Mouse (Mus musculus) hematopoietic stem cell, adult 5-6 weeks (primary cell): ENCODE measurements around the gene Ncoa1. TPM values are rescaled to one million over a fixed set of nuclear protein-coding genes. Genes with fewer than 3 reads are reported as not detected.
"Not testable (repeated sequence)": the region's sequence is repeated elsewhere in the genome, so short reads cannot be mapped to it uniquely, and the experiment has no call there.

Source experiments
- ATAC-seq, 2 experiments: fragments of 125-278 bp in 1 of 2; replicated peaks in 1 of 2; 2 replicates each; pipeline ENCODE4 v1.8.0; 2016 to 2017; ENCODE audit warnings: inconsistent platforms in 2 of 2, mild to moderate bottlenecking in 2 of 2, moderate number of reproducible peaks in 2 of 2, low read depth in 1 of 2, moderate TSS enrichment in 1 of 2; ENCODE audit not compliant: low FRiP score in 2 of 2, poor library complexity in 2 of 2, severe bottlenecking in 2 of 2, insufficient read depth in 1 of 2, low TSS enrichment in 1 of 2
- total RNA-seq: library from RNA; stranded (forward); fragments of 172-1452, 232-1000 nt; gene quantifications from 2 replicates; pipeline ENCODE4 v1.2.3, GENCODE M21; 2017

The Ncoa1 gene
- total RNA-seq, 1 experiment from 2014 or later: 13.7 TPM

GRCm38 (mm10) chr12:4285186-4285585 is 191.8 kb downstream of the Ncoa1 start:
- ATAC-seq: no peak

- ATAC-seq: peak; percentile 35 to 59; a peak in 1 of 4 replicates
Measured at GRCm38 (mm10) chr12:4279878-4280277, 197.1 kb downstream of the Ncoa1 start.

DNA sequence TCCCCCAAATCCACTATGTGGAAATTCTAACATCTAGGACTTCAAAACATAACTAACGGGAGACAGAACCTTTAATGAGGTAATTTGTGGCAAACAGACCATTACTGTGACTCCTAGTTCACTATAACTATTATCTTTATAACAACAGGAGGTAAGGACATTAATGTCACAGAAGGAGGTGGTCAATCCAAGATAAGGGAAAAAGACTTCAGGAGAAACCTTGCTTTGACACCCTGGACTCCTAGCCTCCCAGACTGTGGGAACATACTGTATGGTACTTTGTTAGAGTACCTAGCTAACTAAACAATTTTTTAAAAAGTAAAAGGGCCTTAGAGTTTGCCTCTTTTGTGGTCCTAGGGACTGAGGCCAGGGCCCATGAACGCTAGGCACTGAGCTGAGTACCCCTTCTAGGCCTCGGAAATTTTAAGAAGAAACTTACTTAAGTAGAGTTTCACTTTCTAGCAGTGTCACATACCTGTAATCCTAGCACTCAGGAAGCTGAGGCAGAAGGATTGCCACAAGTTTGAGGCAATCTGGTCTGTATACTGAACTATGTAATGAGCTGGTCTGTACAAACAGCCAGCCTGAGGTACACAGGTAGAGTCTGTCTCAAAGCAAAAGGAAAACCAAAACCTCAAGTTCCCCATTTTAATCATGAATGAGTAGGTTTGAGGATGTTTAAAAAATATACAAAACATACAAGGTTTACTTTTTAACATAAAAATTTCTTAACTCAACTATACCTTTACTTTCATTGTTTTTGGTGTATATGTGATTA is 197.8 kb downstream of the Ncoa1 start:
- peak; percentile 90 to 93 for ATAC-seq

GRCm38 (mm10) chr12:4271078-4271477 is 205.9 kb downstream of the Ncoa1 start:
- no peak for ATAC-seq

GRCm38 (mm10) chr12:4267765-4268164 is 209.2 kb downstream of the Ncoa1 start:
- no peak for ATAC-seq

GRCm38 (mm10) chr12:4252742-4253655 is 224.0 kb downstream of the Ncoa1 start:
- ATAC-seq: peak in 1 of 2 experiments; percentile 48; a peak in 1 of 4 replicates

GRCm38 (mm10) chr12:4249786-4250185 is 227.2 kb downstream of the Ncoa1 start:
- ATAC-seq: no peak

DNA sequence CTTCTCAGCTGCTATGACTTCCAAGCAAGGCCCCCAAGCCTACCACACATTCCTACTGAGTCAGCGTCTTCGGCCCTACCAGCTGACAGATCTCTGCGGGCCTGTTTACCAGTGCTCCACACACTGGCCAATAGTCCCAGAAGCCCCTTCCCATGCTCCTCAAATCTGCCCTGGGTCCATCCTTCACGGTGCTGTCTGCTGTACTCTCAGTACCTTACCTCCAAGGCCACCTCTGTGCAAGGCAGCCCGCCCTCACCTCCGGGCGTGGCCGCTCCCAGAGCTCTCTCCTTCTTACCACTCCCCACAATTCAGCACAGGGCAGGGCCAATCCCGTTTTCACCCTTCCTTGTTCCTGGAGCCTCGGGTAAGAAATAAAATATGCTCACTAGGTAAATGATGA is 231.2 kb downstream of the Ncoa1 start:
- no peak for ATAC-seq

GRCm38 (mm10) chr12:4243805-4244204 is 233.2 kb downstream of the Ncoa1 start:
- ATAC-seq: no peak

GRCm38 (mm10) chr12:4240281-4240680 is 236.7 kb downstream of the Ncoa1 start:
- ATAC-seq: not testable (repeated sequence)

DNA sequence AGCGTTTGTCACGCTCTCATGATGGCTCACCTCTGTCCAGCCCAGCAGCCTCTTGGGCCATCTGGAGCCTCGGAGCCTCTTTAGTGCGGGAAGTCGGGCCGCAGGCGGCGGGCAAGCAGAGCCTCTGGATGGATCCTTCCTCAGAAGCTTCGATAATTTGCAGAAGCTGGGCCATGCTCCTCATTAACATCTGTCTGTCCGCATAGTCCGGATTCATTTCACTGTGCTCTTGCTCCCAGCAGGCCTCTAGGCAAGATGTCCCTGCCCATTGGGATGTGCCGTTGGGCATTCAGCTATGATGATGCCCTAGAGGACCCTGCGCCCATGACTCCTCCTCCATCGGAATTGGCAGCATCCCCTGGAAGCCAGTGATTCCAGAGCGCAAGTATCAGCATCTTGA is 239.5 kb downstream of the Ncoa1 start:
- ATAC-seq: no peak

- ATAC-seq: peak; percentile 97 to 98
Measured at GRCm38 (mm10) chr12:4233572-4234508, 243.1 kb downstream of the Ncoa1 start, which contains the start of the genes Ptrhd1 and Cenpo. Gene Ptrhd1 (plus strand): TSS chr12:4234027. Gene Cenpo (minus strand): TSS chr12:4234294.

DNA sequence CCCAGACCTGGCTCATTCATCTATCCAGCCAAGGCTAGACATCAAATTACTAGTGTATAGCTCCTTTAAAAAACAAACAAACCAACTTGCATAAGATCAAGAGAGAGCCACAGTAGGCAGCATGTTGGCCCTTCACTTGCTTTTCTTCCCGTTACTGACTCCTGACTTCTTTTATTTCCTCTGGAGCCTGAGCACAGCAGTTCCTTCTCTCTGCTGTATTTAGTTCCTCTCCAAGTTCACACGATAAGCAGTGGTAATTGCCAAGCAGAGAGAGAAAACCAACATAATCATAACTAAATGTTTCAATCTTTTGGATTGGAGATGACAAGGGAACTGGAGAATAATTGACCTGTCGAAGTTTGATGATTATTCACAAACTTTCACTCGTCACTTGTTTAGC is 244.2 kb downstream of the Ncoa1 start:
- no peak for ATAC-seq

GRCm38 (mm10) chr12:4230156-4230555 is 246.8 kb downstream of the Ncoa1 start:
- no peak for ATAC-seq

DNA sequence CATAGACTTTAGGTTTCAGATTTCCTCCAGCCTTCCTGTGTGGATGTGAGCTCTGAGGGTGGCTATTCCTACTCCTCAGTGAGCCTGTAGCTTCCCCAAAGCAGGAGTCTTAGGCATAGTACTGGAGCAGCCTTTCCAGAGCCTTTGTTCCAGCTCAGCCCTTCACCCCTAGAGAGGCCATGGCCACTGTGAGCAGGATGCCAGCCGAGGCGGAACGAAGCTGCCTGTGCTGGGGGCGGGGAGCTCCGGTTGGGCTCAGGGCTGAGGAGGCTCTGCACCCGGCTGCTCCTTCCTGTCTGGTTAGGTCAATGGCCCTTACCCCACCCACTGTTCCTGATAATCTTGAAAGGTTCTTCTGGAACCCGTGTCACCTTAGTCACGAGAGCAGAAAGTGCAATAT is 264.1 kb downstream of the Ncoa1 start:
- no peak for ATAC-seq

DNA sequence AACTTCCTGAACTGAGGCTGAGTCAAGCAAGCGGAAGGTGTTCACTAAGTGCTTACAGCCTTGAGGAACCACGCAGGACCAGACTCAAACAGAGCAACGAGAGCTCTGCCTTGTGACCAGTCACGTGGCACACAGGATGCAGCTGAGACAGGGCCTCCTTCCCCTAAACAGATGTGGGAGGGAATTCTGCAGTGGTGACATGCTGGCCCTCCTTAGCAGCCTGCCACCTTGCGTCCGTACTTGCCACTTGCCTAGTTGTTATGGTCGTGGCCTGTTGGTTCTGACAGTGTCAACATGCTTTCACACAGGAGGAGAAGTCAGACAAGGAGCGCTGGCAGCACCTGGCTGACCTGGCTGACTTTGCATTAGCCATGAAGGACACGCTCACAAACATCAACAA is 265.8 kb downstream of the Ncoa1 start:
- ATAC-seq: peak; percentile 76 to 81

DNA sequence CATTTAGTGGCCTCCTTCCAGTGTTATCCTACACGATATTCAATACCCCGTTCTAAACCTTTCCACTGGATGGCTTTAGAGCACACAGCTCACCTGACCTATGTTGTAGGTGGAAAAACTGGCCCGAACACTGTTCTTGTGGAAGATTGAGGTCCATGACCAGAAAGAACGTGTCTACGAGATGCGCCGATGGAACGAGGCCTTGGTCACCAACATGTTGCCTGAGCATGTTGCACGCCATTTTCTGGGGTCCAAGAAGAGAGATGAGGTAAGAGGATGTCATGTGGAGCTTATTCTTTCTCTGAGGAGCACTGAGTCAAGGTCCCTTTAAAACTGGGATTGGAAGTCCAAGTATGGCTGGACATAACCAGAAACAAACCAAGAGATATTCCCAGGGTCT is 267.8 kb downstream of the Ncoa1 start:
- ATAC-seq: no peak
